Mouse (Mus musculus) hindlimb bud, embryonic 11.5 days (tissue): ENCODE measurements at regions not wholly inside any gene's neighbourhood (a gene's known extent, or its start where the extent isn't known, plus 50 kb on each side); places are given as distances from the start of the nearest gene placed in this dataset.

Source experiments
- DNase-seq: peaks from one replicate; pipeline ENCODE4 v3.0.0-alpha.2; 2012; ENCODE audit warnings: low read depth, low spot score; ENCODE audit errors: extremely low spot score

DNA sequence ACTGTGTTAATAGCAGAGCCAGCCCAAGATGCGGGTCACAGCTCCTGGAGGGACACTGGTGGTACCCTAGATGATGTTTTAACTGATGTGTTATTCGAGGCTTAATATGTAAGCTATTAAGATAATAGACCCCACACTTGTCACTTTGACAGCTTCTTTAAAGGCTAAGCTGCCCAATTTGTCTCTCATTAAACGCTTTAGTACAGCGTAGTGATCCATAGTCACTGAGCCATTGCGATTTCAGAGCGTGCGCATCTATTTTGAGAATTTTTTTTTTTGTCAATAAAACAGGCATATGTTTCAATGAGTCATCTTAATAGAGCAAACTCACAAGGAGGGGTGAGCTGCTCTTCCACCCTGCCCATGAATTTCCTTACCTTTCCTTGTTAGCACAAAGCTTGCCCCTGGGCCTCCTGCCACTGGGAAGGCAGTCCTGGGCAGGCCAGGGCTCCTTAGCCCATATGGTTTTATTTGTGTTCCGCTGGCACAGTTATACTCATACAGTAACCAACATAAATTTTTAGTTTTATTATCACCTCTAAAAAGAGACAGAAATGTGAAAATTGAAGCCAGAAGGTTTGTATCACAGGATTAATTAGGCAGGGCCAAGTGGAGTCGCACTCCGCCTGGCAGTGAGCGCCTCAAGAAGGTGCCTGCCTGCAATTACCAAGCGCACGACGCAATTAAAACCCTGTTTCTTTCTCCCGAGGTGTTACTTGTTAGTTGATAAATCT, 294.3 kb downstream of the Etv1 start:
- no peak for DNase-seq

DNA sequence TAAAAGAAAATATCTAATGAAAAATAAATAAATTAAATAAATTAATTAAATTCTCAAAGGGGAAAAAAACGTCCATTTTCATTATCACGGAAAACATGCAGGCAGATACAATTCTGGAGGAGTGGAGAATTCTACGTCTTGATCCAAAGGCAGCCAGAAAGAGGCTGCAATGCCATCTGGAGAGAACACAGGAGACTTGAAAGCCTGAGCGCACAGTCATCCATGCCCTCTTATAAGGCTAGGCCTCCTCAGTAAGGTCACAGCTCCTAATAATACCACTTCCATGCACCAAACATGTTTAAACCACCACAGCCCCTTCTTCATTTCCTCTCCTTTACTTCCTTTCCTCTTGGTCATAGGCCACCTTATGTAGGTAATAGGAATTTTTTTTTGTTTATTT, 307.1 kb downstream of the Etv1 start:
- DNase-seq = no peak

DNA sequence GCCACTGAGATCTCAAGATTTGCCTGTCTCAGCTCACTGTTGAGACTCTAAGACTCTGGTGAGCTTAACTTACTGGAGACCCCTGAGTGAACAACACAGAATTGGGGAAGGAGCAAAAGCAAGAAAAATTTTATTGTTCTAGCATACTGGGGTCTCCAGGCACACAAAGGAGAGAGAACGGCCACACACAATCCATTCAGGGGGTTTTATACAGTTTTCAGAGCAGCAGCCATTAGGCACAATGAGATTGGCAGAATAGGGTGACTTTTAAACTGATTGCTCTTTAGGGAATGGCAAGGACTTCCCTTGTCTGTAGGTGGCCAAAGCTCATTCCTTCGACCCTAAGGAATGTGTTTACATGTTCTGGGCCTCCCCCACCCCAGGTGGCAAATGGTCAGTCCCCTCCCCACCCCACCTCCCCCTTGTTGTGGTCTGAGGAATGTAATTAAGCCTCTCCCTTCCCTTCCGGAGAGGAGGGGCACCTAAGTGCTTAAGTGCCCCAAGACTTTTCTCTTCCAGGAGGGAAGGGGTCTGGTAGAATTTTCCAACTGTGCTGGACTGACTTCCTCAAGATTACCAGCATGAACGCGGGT, 315.6 kb downstream of the Etv1 start:
- DNase-seq = no peak

DNA sequence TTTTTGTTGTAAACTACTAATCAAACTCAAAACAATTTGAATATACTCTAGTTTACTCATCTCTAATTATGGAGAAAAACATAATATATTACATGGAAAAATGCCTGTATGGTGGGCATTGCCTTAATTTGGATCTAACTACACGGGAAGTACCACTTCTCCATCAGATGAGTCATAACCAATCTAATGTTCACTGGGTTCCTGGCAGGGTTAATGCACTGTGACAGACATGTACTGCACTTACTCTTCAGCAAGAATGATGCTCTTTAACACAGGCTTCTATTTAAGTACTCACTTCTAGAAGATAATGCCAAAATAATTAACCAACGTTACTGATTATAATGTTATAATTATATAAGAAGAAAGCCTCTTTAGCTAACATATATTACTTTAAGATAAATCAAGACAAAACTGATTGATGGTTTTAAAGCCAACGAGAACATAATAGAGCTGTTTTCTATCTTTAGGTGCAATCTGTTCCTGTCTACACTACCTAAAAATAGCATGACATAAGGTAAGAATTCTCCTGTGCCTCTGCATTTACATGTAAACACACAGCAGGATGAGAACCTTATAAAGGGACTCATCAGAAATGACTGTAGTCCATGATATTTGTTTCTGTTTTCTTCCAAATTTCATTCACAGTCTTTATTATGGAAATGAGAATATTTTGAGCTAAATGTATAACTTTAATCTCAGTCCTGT, 344.4 kb downstream of the Etv1 start:
- no peak for DNase-seq

DNA sequence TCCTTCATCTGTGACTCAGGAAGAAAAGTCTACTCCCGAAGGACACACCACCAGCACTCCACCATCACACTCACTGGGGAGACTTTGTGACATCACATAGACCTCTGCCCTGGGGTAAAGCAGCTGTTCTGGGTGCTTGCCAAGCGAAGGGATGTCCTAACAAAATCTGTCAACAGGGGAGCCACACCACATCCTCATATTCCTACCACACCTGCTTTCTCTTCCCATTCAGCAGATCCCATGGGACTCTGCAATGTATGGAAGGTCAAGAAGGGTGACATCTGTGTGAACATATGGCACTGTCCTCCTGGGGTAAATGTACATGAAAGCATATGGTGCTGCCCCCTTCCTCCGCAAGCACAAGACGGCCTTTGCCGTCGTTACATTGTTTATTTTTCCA, 375.5 kb downstream of the Etv1 start:
- DNase-seq = no peak

DNA sequence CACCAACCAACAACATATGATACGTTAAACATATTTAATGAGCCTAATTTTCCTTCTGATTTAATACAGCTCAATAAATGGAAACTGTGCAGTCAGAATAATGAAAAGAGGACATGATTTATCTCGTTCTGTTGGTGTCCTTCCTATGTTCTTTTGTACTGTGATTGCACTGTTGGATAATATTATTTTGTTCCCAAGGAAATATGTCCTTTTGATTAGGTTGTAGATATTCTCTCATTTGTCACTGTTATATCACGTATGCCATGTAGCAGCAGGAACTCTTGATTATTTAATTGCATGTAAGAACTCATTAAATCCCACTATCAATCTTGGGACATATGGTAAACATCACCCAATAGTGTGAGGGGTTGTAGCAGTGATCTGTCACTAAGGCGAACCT, 397.8 kb downstream of the Etv1 start:
- DNase-seq = no peak

DNA sequence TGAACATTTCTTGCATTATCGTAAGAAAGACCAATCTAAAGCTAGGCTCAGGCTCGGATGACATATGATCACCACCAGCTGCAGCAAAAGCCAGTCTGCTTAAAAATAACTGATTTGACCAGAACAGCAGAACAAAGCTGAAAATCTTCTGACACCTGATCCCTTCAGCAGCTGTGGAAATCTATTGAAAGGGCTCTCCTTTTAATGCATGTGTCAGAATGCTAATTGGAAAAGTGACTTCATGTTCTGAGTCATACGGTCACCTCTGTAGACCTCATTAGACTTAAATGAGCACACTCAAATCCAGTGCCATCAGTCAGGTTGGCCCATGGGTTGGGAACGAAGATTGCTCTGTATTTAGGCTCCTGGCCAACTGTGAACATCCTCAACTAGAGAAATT, 444.9 kb downstream of the Etv1 start:
- DNase-seq = no peak

DNA sequence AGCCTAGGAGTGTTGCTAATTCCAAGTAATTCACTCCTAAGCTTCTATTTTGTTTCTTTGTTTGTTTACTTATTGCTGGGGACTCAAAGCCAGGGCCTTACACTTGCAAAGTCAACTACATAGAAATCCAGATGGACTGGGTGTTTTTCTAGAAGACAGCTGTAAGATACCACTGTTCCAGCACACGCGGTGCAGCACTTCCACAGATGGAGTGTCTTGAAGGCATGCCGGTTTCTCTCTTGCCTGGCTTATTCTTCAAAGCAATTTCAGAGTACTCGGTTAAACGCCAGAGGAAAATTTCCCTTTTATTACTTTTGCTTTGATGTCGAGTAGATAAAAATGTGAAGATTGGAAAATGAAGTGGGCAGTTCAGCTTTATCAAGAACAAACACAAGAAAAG, 477.4 kb downstream of the Etv1 start:
- DNase-seq = no peak

DNA sequence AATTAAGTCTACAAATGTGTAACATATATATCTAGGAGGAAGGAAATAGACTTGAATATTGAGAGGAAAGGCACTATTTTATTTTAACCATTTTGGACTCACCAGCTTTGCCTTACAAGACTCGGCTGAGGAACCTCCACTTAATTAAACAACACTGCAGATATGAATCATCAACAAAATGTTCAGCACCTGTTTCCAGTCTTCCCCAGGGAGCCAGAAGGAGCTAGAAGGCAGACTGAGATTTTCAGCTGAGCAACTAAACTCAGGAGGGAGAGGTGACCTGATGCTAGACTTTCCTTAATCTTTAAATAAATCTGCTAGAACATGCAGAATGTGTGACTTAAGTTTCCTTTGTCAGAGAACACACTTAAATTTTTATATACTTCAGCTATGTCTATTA, 478.4 kb downstream of the Etv1 start:
- no peak for DNase-seq

DNA sequence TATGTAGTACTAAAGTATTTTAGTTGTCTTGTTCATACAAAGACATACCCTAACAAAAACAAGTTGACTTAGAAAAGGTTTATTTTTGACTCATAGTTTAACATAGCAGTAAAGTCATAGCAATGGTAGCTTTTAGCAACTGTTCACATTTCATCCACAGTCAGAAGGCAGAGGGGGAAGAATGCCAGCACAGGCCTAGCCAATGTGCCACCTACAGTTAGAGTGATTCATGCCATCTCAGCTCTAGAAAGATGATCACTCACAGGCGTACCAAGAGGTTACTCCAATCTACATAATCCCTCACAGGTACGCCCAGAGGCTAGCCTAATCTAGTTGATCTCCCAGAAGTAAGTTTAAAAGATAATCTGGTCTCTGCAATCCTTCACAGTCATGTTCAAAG, 510.5 kb downstream of the Etv1 start:
- no peak for DNase-seq

DNA sequence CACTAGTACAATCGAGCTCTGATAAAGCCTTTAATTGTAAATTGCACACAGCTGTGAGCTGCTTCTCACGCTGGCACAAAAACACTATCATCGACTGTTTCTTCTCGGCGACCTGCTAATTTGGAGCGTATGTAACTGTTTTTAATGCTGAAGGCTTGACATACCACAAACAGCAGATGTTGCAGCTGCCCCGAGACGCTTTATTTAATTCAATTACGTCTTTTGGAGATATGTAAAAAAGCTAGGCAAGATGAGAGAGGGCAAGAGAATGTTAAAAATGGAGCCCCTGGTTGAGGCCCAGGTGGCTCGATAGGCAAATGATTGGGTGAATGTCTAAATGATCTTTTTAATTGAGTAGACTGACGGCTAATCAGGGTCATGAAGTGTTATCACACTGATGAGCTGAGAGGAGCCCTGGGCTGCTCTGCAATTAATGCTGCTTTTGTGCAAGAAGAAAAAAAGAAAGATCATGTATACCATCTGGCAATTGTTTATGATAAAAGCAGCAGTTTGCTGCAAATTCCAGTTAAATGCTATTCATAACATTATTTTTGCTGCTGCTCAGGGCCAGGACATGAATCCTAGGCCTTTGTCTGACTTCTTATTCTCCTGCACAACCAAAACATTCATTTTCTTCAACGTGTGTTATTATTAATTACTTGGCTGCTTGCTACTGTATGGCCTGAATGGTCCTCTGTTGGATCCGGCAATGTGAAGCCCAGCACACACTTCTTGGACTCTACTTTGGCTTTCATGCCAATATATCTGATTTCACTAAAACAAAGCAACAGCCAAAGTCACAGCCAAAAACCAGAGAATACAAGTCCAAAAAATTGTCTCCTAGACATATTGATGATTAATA, 522.4 kb downstream of the Etv1 start:
- no peak for DNase-seq

DNA sequence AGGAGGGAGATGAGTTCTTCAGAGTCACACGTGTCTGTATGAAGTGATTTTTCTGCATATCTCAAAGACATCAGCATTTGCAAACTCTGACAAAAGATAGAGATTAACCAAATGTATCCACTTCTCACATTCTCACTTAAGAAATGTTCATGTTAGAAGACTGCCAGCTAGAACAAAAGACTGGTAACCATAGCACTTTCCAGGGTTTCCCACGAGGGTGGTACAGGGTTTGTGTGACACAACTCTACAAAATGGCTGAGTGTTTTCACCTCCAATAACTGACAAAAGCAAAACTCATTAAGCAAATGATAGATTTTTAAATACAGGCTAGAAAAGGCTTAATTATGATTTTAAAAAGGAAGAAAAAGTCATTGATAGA, 523.0 kb downstream of the Etv1 start:
- no peak for DNase-seq

DNA sequence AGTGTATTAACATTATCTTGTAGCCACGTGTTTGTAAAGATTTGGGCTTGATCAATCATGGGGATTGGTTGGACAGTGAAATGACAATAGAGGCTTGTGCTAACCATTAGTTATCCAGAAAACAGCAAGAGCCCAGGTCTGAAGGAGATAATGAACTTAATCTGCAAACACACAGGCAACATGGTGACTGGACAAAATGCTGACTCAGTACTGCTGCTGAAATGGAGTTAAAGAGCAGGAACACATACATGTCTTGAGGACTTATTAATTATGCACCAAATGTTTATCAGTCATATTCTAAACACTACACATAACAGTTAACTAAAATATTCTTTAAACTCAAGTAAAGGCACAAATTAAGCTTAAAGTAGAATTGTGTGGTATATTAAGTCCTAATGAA, 528.6 kb downstream of the Etv1 start:
- no peak for DNase-seq

DNA sequence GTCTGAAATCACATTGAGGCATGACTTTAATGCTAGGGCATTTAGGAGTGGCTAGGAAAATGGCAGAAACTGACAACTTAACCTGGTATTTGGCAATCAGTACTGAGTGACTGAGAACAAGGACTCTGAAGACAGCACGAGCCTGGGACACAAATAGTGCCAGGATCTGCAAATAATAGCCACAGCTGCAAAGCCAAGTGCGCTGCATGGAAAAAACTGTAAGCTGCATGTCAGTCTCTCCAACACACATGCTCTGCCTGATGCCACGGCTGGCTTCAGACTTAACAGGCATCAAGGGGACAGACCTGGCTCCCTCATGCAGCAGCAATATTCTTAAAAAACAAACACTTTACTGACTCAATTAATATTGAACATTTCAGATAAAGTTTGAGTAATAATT, 530.7 kb downstream of the Etv1 start:
- no peak for DNase-seq

DNA sequence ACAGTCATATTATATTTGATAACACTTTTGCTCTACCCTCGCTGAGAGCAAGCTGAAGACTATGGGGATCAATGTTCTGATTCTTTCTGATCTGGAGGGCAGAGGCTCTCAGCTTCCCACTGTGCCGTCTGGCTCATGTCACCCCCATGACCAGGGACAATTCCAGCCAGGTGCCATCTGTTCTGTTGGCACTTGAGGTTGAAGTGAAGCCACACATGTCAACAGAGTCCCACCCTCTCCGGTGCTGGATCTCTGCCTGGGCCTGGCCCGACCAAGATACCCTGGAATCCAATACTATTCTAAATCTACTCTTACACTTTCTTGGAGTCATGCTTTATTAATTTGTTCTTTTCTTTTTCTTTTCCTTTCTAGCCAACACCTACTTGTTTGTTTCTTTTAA, 538.0 kb downstream of the Etv1 start:
- DNase-seq = no peak

DNA sequence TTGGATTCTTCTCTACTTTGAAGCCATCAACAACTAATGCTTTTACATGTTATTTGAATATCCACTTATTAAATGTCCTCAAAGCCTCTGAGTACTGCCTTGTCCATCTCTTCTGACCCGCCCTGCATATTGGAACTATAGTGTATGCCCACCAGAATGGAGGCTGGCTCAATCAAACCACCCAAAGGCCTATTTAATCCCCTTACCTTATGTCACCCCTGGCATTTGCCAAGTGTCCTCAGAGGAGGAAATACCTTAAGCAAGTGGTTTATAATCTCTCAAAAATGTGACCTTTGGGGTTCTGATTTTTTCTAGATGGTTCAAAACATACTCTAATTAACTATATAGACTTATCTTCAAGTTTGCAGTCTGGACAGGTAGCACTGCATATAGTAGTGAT, 542.3 kb downstream of the Etv1 start:
- DNase-seq = no peak

DNA sequence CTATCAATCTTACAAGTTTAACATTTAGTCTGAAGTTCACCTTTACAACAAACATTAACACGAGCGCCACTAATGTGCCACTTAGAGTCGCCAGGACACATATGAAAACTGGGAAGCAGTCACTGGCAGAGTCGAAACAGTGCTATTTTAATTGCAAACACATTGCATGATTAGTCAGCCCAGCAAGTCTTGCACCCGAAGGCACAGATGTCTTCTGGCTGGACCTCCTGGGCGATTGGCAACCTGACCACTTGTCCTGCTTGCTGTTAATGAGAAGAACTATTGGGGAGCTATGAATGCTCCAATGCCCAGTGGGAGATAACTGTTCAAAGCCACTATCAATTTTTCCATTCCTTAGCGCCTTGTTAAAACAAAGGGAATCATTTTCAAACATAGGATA, 547.0 kb downstream of the Etv1 start:
- peak; percentile 5 for DNase-seq

DNA sequence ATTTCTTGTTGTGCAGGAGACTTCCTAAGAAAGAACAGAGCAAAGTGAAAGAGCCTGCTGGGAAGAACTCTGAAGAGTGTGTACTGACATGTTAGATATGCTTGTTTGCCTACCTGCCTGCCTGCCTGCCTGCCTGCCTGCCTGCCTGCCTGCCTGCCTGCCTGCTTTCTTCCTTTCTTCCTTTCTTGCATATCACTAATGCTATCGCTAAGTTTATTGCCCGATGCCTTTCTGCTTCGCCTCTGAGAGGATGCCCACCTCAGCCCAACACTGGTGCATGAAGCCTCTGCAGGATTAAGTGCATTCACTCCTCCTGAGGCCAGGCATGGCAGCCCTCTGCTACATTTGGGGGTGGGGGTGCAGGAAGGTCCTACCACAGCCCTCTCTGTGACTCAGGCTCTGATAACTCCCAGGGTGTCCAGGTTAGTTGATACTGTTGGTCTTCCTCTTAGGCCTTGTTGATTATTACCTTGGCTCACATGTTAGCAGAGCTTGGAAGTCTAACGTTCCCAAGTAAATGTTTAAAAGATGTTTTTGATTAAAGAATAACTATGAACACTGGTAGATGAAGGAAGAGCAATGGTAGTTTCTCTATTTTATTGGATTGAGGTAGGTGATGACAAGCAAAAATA, 547.6 kb downstream of the Etv1 start:
- DNase-seq = no peak

DNA sequence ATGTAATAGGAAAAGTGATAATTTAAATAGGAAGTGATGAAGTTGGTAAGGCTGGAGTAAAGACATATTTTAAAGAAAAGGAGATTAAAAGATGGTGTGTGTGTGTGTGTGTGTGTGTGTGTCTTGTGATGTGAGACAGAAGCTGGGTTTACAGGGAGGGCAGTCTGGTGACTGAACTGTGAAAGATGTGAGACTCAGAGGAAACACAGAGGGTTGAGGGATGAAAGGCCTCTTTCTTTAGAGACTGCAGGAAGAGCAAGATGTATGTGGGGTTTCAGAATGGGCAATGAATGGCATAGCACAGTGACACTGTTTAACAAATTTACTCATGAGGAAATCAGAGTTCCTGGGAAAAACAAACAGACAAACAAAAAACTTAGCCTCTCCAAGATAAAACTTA, 549.2 kb downstream of the Etv1 start:
- no peak for DNase-seq

DNA sequence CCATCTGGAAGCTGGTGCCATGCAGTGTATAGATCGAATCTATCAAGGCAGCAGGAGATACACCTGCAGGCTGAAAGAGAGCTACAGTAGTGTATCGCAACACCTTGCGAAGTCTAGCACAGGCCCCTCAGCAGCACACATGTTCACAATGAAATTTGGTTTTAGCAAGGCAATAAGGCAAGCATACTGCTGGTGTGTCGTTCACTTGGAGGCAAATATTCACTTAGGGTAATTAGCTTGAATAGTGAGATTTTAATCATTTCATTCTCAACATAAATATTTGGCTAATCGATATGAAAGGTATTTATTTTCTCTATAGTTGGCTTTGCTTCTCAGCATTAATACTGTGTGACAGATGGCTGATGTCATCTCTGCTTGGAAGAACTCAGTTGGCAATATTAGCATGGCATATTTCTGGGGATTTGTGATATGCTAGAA, 559.9 kb downstream of the Etv1 start:
- DNase-seq = no peak

DNA sequence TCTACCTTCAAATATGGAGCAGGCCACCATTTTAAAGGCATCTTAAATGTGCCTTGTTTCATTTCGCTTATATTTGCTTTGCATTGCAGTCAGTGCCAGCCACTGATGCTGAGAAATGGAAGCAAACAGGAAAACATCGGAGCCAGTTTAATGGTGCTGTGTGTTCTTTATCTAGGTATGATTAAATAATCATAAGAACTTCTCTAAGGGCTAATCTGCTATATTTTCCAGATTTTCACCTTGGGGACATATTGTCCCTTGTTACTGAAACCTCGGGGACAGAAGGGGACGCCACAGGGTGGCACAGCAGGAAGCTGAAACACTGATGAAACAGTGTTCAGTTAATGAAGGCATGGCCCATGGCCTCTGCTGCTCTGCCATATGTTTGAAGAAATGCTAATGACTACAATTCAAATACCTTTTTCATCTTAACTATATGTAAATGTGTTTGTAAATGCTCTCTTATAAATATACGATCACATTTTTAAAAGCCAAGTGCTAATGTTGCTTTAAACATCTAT, 562.6 kb downstream of the Etv1 start:
- DNase-seq = no peak
